Mouse (Mus musculus) frontal cortex, adult (tissue): ENCODE measurements at regions not wholly inside any gene's neighbourhood (a gene's known extent, or its start where the extent isn't known, plus 50 kb on each side); places are given as distances from the start of the nearest gene placed in this dataset.
"Not testable (repeated sequence)": the region's sequence is repeated elsewhere in the genome, so short reads cannot be mapped to it uniquely, and the experiment has no call there.

Experiments used
- ATAC-seq: cut with Nextera tagmentation; 2 replicates; pipeline ENCODE4 v1.9.2; 2017; ENCODE audit warnings: mild to moderate bottlenecking, moderate library complexity, mixed read lengths; ENCODE audit not compliant: low TSS enrichment

- peak; percentile 99 for ATAC-seq
These were observed 579.0 kb downstream of the Kcna4 start for GRCm38 (mm10) chr2:107869304-107869958.

GRCm38 (mm10) chr2:107879663-107880062 is 589.2 kb downstream of the Kcna4 start:
- peak; percentile 81 for ATAC-seq

GRCm38 (mm10) chr2:107886063-107886762 is 595.8 kb downstream of the Kcna4 start:
- peak; percentile 52; the same call in 1 of the 2 replicates for ATAC-seq

GRCm38 (mm10) chr2:107888245-107888644 is 597.8 kb downstream of the Kcna4 start:
- ATAC-seq: no peak

- ATAC-seq: no peak
These were observed 634.7 kb downstream of the Kcna4 start for GRCm38 (mm10) chr2:107925116-107925515.

- no peak for ATAC-seq
These were observed 636.2 kb downstream of the Kcna4 start for GRCm38 (mm10) chr2:107926606-107927005.

GRCm38 (mm10) chr2:107935336-107935735 is 644.9 kb downstream of the Kcna4 start:
- no peak for ATAC-seq

- no peak for ATAC-seq
These were observed 645.3 kb downstream of the Kcna4 start for GRCm38 (mm10) chr2:107935775-107936174.

- no peak for ATAC-seq
These were observed 650.9 kb downstream of the Kcna4 start for GRCm38 (mm10) chr2:107941374-107941773.

GRCm38 (mm10) chr2:107945837-107946451 is 655.5 kb downstream of the Kcna4 start:
- peak; percentile 85 for ATAC-seq

- ATAC-seq: not testable (repeated sequence)
These were observed 665.2 kb downstream of the Kcna4 start for GRCm38 (mm10) chr2:107955608-107956127.

GRCm38 (mm10) chr2:107963921-107964320 is 673.5 kb downstream of the Kcna4 start:
- not testable (repeated sequence) for ATAC-seq

GRCm38 (mm10) chr2:107964841-107965240 is 674.4 kb downstream of the Kcna4 start:
- ATAC-seq: no peak

- ATAC-seq: peak; percentile 89
These were observed 675.2 kb downstream of the Kcna4 start for GRCm38 (mm10) chr2:107965336-107966306.

GRCm38 (mm10) chr2:107968526-107968925 is 678.1 kb downstream of the Kcna4 start:
- ATAC-seq: peak; percentile 63

- no peak for ATAC-seq
These were observed 679.1 kb downstream of the Kcna4 start for GRCm38 (mm10) chr2:107969526-107969925.

GRCm38 (mm10) chr2:107973528-107973927 is 683.1 kb downstream of the Kcna4 start:
- peak; percentile 98 for ATAC-seq

- no peak for ATAC-seq
These were observed 704.4 kb downstream of the Kcna4 start for GRCm38 (mm10) chr2:107994831-107995230.

GRCm38 (mm10) chr2:108011534-108011933 is 721.1 kb downstream of the Kcna4 start:
- ATAC-seq: no peak

- no peak for ATAC-seq
These were observed 732.8 kb downstream of the Kcna4 start for GRCm38 (mm10) chr2:108023206-108023605.

- ATAC-seq: peak; percentile 69
These were observed 740.2 kb downstream of the Kcna4 start for GRCm38 (mm10) chr2:108030657-108031056.
